23 mouse cellular contexts compared by ENCODE assay signal in the genomic region with DNA sequence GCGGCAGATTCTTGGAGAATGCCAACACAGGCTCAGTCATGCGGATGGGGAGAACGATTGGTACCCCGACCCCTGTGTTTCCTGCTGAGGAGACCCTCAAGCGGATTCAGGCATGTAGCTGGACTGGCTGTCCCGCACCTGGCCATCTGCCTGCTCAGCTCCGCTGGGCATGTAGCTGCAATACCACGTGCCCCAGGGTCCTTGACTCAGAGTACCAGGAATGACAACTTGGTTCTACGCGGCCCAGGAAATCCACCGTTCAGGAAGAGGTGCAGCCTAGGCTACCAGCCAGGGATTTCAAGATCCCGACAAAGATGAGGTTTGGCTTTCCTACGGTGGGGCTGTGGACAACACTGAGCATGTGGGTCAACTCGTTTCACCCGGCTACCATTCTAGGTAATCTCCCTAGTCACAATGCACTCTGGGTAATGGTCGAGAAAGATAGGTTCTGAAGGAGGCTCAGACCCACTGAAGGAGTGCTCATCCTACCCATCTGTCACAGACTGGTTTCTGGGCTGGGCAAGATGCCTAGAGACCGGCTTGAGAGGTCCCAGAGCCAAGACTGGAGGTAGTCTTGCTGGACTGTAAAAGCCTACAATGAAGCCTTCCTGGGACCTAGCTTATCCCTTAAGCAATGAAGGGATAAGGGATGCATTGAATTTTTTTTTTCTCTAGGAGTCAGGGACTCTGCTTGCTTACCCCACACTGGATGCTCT. TPM values are rescaled to one million over a fixed set of nuclear protein-coding genes. Genes with fewer than 3 reads are reported as not detected.
A peak's percentile ranks its signal among the peaks of the same experiment; 100 is the strongest.
DNase-seq lines count a peak whose midpoint lies in the region; ATAC-seq lines count a peak whose summit lies in the region.
"Had no signal": no experiment of that assay in that cellular context is flagged by ENCODE, and none has a peak within 500 bp of the region (broad histone marks: within the 10 kb centered on the region; RNA-seq: fewer than 3 reads in every experiment).

No protein-coding gene starts in this region.

- DNase-seq in hindbrain, embryonic 10.5 days (ENCODE audit: low spot score) = no peak
- peak; percentile 33 for DNase-seq in urinary bladder, postnatal 14 days (ENCODE audit: low spot score)
- no peak for DNase-seq in urinary bladder, postnatal 10 days (ENCODE audit: low spot score)
- peak; percentile 82 to 90 for DNase-seq in cerebellum, postnatal 25 days
- no peak for DNase-seq in gastrocnemius, postnatal 36 days
- no peak for DNase-seq in kidney, postnatal 10 days
- DNase-seq: adrenal gland, postnatal 14 days; heart, adult 2 months; kidney, adult 9 months; kidney, postnatal 36 days; lung, embryonic 14.5 days; midbrain, embryonic 14.5 days had no signal

- H3K36me3 ChIP-seq in hindbrain, embryonic 16.5 days (ENCODE audit: control insufficient read depth, insufficient read depth, low read length) = no peaks in the 10 kb centered on the region
- no peaks in the 10 kb centered on the region for H3K36me3 ChIP-seq in hindbrain, embryonic 10.5 days
- H3K36me3 ChIP-seq: embryonic facial prominence, embryonic 10.5 days; intestine, embryonic 15.5 days; neural tube, embryonic 15.5 days; stomach, embryonic 15.5 days had no signal

- H3K4me1 ChIP-seq in hindbrain, embryonic 16.5 days (ENCODE audit: control insufficient read depth, insufficient read depth, low read depth, low read length) = no peaks in the 10 kb centered on the region; the same call in 1 of the 2 replicates
- no peaks in the 10 kb centered on the region; the same call in 1 of the 2 replicates for H3K4me1 ChIP-seq in hindbrain, embryonic 10.5 days (replicated peaks)
- H3K4me1 ChIP-seq: embryonic facial prominence, embryonic 10.5 days; intestine, embryonic 15.5 days; neural tube, embryonic 15.5 days; stomach, embryonic 15.5 days had no signal

- H3K27ac ChIP-seq in hindbrain, embryonic 16.5 days (ENCODE audit: low read depth, low read length) = no peak overlapping the region
- H3K27ac ChIP-seq in hindbrain, embryonic 10.5 days = no peak overlapping the region
- H3K27ac ChIP-seq: embryonic facial prominence, embryonic 10.5 days; heart, adult 2 months; intestine, embryonic 15.5 days; left cerebral cortex, adult 2 months; neural tube, embryonic 15.5 days; stomach, embryonic 15.5 days had no signal

- H3K27me3 ChIP-seq in hindbrain, embryonic 16.5 days (replicated peaks; ENCODE audit: control insufficient read depth, insufficient read depth, low read length) = no peaks in the 10 kb centered on the region
- no peaks in the 10 kb centered on the region for H3K27me3 ChIP-seq in hindbrain, embryonic 10.5 days (ENCODE audit: insufficient read depth, poor library complexity, severe bottlenecking)
- H3K27me3 ChIP-seq: intestine, embryonic 15.5 days; neural tube, embryonic 15.5 days; Patski; stomach, embryonic 15.5 days had no signal

- H3K4me3 ChIP-seq in hindbrain, embryonic 16.5 days (ENCODE audit: low read length) = no peak overlapping the region
- H3K4me3 ChIP-seq in hindbrain, embryonic 10.5 days = no peak overlapping the region
- H3K4me3 ChIP-seq: embryonic facial prominence, embryonic 10.5 days; heart, adult 2 months; intestine, embryonic 15.5 days; left cerebral cortex, adult 2 months; neural tube, embryonic 15.5 days; stomach, embryonic 15.5 days had no signal

- no peak overlapping the region for H3K4me2 ChIP-seq in hindbrain, embryonic 16.5 days (ENCODE audit: low read length)
- H3K4me2 ChIP-seq: intestine, embryonic 15.5 days; liver, embryonic 11.5 days; lung, embryonic 14.5 days; neural tube, embryonic 15.5 days; stomach, embryonic 15.5 days had no signal

- no peaks in the 10 kb centered on the region for H3K9me3 ChIP-seq in hindbrain, embryonic 16.5 days (ENCODE audit: control insufficient read depth, low read length)
- no peaks in the 10 kb centered on the region for H3K9me3 ChIP-seq in hindbrain, embryonic 10.5 days
- H3K9me3 ChIP-seq: embryonic facial prominence, embryonic 10.5 days; intestine, embryonic 15.5 days; neural tube, embryonic 15.5 days; stomach, embryonic 15.5 days had no signal

- no peak overlapping the region for H3K9ac ChIP-seq in hindbrain, embryonic 16.5 days (ENCODE audit: low read depth, low read length)
- H3K9ac ChIP-seq: intestine, embryonic 15.5 days; lung, embryonic 14.5 days; neural tube, embryonic 15.5 days; stomach, embryonic 15.5 days had no signal

- intact Hi-C loops in gastrocnemius, postnatal 36 days (cut with DNase I) = no loop called here

- peak; percentile 50 for ATAC-seq in hindbrain, embryonic 16.5 days
- ATAC-seq: activated CD4-positive, CD25-positive, alpha-beta regulatory T cell, adult 4 months; CD4-positive, CD25-positive, alpha-beta regulatory T cell, adult 4 months; intestine, embryonic 15.5 days had no signal

- 85% methylated on average over 17 of the region's 17 CpGs for WGBS in hindbrain, embryonic 16.5 days
- WGBS in hindbrain, embryonic 10.5 days = 92% methylated on average over 17 of the region's 17 CpGs

RNA-seq across cellular contexts. Expression of gene Edar, which starts 56.8 kb away (rescaled TPM):
- polyA plus RNA-seq in hindbrain, embryonic 16.5 days (2015; fragmentation: Nextera tagmentation; extraction: Ambion mirVana) = 0.15 and 0.56 TPM in 2 replicates
- polyA plus RNA-seq in hindbrain, embryonic 10.5 days (2016; fragmentation: Nextera tagmentation; extraction: Ambion mirVana) = 0.08 and 0.20 TPM in 2 replicates
- total RNA-seq in gastrocnemius, postnatal 36 days (2021) = under 1 TPM in 1 of 2 experiments, not detected in 1; 0.15 TPM
- total RNA-seq: megakaryocyte, adult 5-6 weeks had no signal
- polyA plus RNA-seq: CD4-positive, CD25-positive, alpha-beta regulatory T cell, adult 4 months had no signal

Comparison
In these comparisons a context has a peak if more than half of its experiments do, and no peak if none do; other contexts are left out.
1. DNase-seq: peak in urinary bladder, postnatal 14 days (single experiment) and cerebellum, postnatal 25 days (2 of 2); none in hindbrain, embryonic 10.5 days (single experiment), urinary bladder, postnatal 10 days (single experiment), gastrocnemius, postnatal 36 days (0 of 2) and kidney, postnatal 10 days (single experiment).